Mouse (Mus musculus) cerebellum, postnatal 4 days (tissue): Measurements from ENCODE around the gene Vmn1r66.
"Not testable (repeated sequence)": the region's sequence is repeated elsewhere in the genome, so short reads cannot be mapped to it uniquely, and the experiment has no call there.

Experiments used
- DNase-seq, 2 experiments: peaks; one replicate each; pipeline ENCODE4 v3.0.0; 2022; ENCODE audit warnings: low spot score in 2 of 2, mixed read lengths in 1 of 2

Gene Vmn1r66

GRCm38 (mm10) chr7:10277906-10278305 lies at the start of gene Vmn1r66:
Vmn1r66 (minus strand) TSS chr7:10278006.
- DNase-seq: no peak

- DNase-seq: not testable (repeated sequence)
Observed at GRCm38 (mm10) chr7:10325462-10325861, 47.7 kb upstream of the Vmn1r66 start.

- DNase-seq: no peak
Observed at GRCm38 (mm10) chr7:10252075-10252474, 25.7 kb downstream of the Vmn1r66 start.

- no peak for DNase-seq
Observed at GRCm38 (mm10) chr7:10249146-10249545, 28.7 kb downstream of the Vmn1r66 start.
